9 mouse cellular contexts compared by ENCODE assay signal in genomic region chr5:110284536-110284935, GRCm38 (mm10). TPM values are rescaled to one million over a fixed set of nuclear protein-coding genes. Genes with fewer than 3 reads are reported as not detected.
DNase-seq lines count a peak whose midpoint lies in the region; ATAC-seq lines count a peak whose summit lies in the region.
"Had no signal": no experiment of that assay in that cellular context is flagged by ENCODE, and none has a peak within 500 bp of the region (broad histone marks: within the 10 kb centered on the region; RNA-seq: fewer than 3 reads in every experiment).

No protein-coding gene starts in this region.

- no peak for ATAC-seq in midbrain, embryonic 13.5 days

- no peak overlapping the region for H3K4me2 ChIP-seq in midbrain, embryonic 13.5 days (replicated peaks)

- H3K27ac ChIP-seq in midbrain, embryonic 10.5 days (replicated peaks), result no peak overlapping the region
- H3K27ac ChIP-seq in midbrain, embryonic 13.5 days, result no peak overlapping the region

- peak; percentile 59 for DNase-seq in midbrain, embryonic 10.5 days (ENCODE audit: low spot score)
- peak; percentile 92 for DNase-seq in R1 (ENCODE audit: low read depth, low spot score)
- peak; percentile 77 for DNase-seq in embryo, embryonic 10.5 days (ENCODE audit: low spot score)
- peak; percentile 67 for DNase-seq in heart, postnatal 4 days
- peak; percentile 88 for DNase-seq in liver
- DNase-seq in natural killer cell, adult 2 months (ENCODE audit: low spot score in 2 of 2), result peak; percentile 55 to 72
- peak; percentile 75 for DNase-seq in thymus, postnatal 25 days

- H3K9me3 ChIP-seq in midbrain, embryonic 10.5 days (replicated peaks), result no peaks in the 10 kb centered on the region
- H3K9me3 ChIP-seq in midbrain, embryonic 13.5 days, result no peaks in the 10 kb centered on the region

- peaks cover 24% of the 10 kb centered on the region for H3K27me3 ChIP-seq in midbrain, embryonic 10.5 days (ENCODE audit: low read depth, poor library complexity, severe bottlenecking)
- H3K27me3 ChIP-seq in midbrain, embryonic 13.5 days, result peaks cover 17% of the 10 kb centered on the region

- peaks cover 22% of the 10 kb centered on the region for H3K4me1 ChIP-seq in midbrain, embryonic 10.5 days
- peaks cover 17% of the 10 kb centered on the region for H3K4me1 ChIP-seq in midbrain, embryonic 13.5 days (replicated peaks)

- peak overlapping the region; percentile 82; the same call in 1 of the 2 replicates for H3K4me3 ChIP-seq in midbrain, embryonic 10.5 days
- H3K4me3 ChIP-seq in midbrain, embryonic 13.5 days (replicated peaks), result no peak overlapping the region

- H3K36me3 ChIP-seq in midbrain, embryonic 10.5 days, result peaks cover 8% of the 10 kb centered on the region
- H3K36me3 ChIP-seq in midbrain, embryonic 13.5 days, result no peaks in the 10 kb centered on the region

- 14% methylated on average over 4 of the region's 4 CpGs for WGBS in midbrain, embryonic 10.5 days
- WGBS in midbrain, embryonic 13.5 days, result 14% methylated on average over 4 of the region's 4 CpGs

- no peak overlapping the region for H3K9ac ChIP-seq in midbrain, embryonic 13.5 days (replicated peaks)

RNA-seq across cellular contexts. Expression of gene Pxmp2, which starts 1.4 kb away (rescaled TPM):
- 14.8 and 14.9 TPM in 2 replicates for polyA plus RNA-seq in midbrain, embryonic 10.5 days (2016; fragmentation: Nextera tagmentation; extraction: Ambion mirVana)
- 9.2 and 10.2 TPM in 2 replicates for polyA plus RNA-seq in midbrain, embryonic 13.5 days (2015; fragmentation: Nextera tagmentation; extraction: Ambion mirVana)
- 10 to 100 TPM; 23.3 to 25.0 TPM for total RNA-seq in heart, postnatal 4 days (2021)

RNA-seq across cellular contexts. Expression of gene Pole, which starts 1.6 kb away (rescaled TPM):
- 40.8 and 44.1 TPM in 2 replicates for polyA plus RNA-seq in midbrain, embryonic 10.5 days (2016; fragmentation: Nextera tagmentation; extraction: Ambion mirVana)
- polyA plus RNA-seq in midbrain, embryonic 13.5 days (2015; fragmentation: Nextera tagmentation; extraction: Ambion mirVana), result 12.6 and 14.0 TPM in 2 replicates
- total RNA-seq in heart, postnatal 4 days (2021), result 10 to 100 TPM; 20.9 to 22.0 TPM

RNA-seq across cellular contexts. Expression of gene Pgam5, which starts 14.8 kb away (rescaled TPM):
- 99.3 and 104 TPM in 2 replicates for polyA plus RNA-seq in midbrain, embryonic 10.5 days (2016; fragmentation: Nextera tagmentation; extraction: Ambion mirVana)
- polyA plus RNA-seq in midbrain, embryonic 13.5 days (2015; fragmentation: Nextera tagmentation; extraction: Ambion mirVana), result 87.1 and 91.5 TPM in 2 replicates
- 10 to 100 TPM; 41.4 to 42.8 TPM for total RNA-seq in heart, postnatal 4 days (2021)

RNA-seq across cellular contexts. Expression of gene Ankle2, which starts 53.7 kb away (rescaled TPM):
- polyA plus RNA-seq in midbrain, embryonic 10.5 days (2016; fragmentation: Nextera tagmentation; extraction: Ambion mirVana), result 30.9 and 31.2 TPM in 2 replicates
- 23.8 and 31.5 TPM in 2 replicates for polyA plus RNA-seq in midbrain, embryonic 13.5 days (2015; fragmentation: Nextera tagmentation; extraction: Ambion mirVana)
- total RNA-seq in heart, postnatal 4 days (2021), result 10 to 100 TPM; 27.9 to 29.8 TPM

RNA-seq across cellular contexts. Expression of gene P2rx2, which starts 58.5 kb away (rescaled TPM):
- polyA plus RNA-seq in midbrain, embryonic 10.5 days (2016; fragmentation: Nextera tagmentation; extraction: Ambion mirVana), result 0.62 and 0.73 TPM in 2 replicates
- 3.2 and 3.8 TPM in 2 replicates for polyA plus RNA-seq in midbrain, embryonic 13.5 days (2015; fragmentation: Nextera tagmentation; extraction: Ambion mirVana)
- not detected for total RNA-seq in heart, postnatal 4 days (2021)
- total RNA-seq: layer of hippocampus, adult 18-20 months had no signal
